Mouse (Mus musculus): Measurements from ENCODE around the gene Il1r1. TPM values are rescaled to one million over a fixed set of nuclear protein-coding genes. Genes with fewer than 3 reads are reported as not detected.

The Il1r1 gene
- polyA plus RNA-seq, 1 experiment from 2014 or later, result 0.51 TPM

Other genes with a start within 250 kb of the Il1r1 start
- gene Il1r2, start 151.0 kb upstream of the Il1r1 start, polyA plus RNA-seq (2014; fragmentation: Nextera tagmentation; extraction: Ambion mirVana), result 0.19 and 0.57 TPM in 2 replicates
- 0.52 and 1.4 TPM in 2 replicates for gene Il1rl2, start 99.5 kb downstream of the Il1r1 start, polyA plus RNA-seq (2014; fragmentation: Nextera tagmentation; extraction: Ambion mirVana)
- 0.06 TPM in 1 of 2 replicates, not detected in the other for gene Il1rl1, start 204.5 kb downstream of the Il1r1 start, polyA plus RNA-seq (2014; fragmentation: Nextera tagmentation; extraction: Ambion mirVana)
- not detected in 2 replicates for gene Il18r1, start 240.5 kb downstream of the Il1r1 start, polyA plus RNA-seq (2014; fragmentation: Nextera tagmentation; extraction: Ambion mirVana)

Data from neural tube, embryonic 14.5 days (tissue).